Mouse (Mus musculus) MEL (cell line): ENCODE results near the gene Ly6g5c. TPM values are rescaled to one million over a fixed set of nuclear protein-coding genes. Genes with fewer than 3 reads are reported as not detected.

Experiments used
- DNase-seq: peaks from one replicate; pipeline ENCODE4 v3.0.0; 2011; ENCODE audit warnings: low read depth, low spot score
- H3K27ac ChIP-seq: 2 replicates; pipeline ENCODE4 v1.5.1; 2012; ENCODE audit warnings: low read depth, mild to moderate bottlenecking, control low read depth, low read length, moderate library complexity; ENCODE audit not compliant: control insufficient read depth
- H3K27me3 ChIP-seq, 2 experiments: fragments of 150-350 bp in 1 of 2; sonication (generic) in 1 of 2; 2 replicates each; pipeline ENCODE4 v1.6.1; 2012; ENCODE audit warnings: low read length in 2 of 2, mild to moderate bottlenecking in 2 of 2, improper control_type of control experiment in 1 of 2, moderate library complexity in 1 of 2; ENCODE audit not compliant: insufficient read depth in 2 of 2, control insufficient read depth in 1 of 2
- H3K36me3 ChIP-seq, 2 experiments: 2 replicates each; pipeline ENCODE4 v1.6.1; 2012 to 2014; ENCODE audit warnings: low read length in 2 of 2, improper control_type of control experiment in 1 of 2, inconsistent platforms in 1 of 2, mild to moderate bottlenecking in 1 of 2; ENCODE audit not compliant: insufficient read depth in 2 of 2, control insufficient read depth in 1 of 2
- H3K4me1 ChIP-seq, 2 experiments: fragments of 150-350 bp in 1 of 2; sonication (generic) in 1 of 2; 2 replicates each; pipeline ENCODE4 v1.6.1; 2012; ENCODE audit warnings: low read length in 2 of 2, improper control_type of control experiment in 1 of 2, mild to moderate bottlenecking in 1 of 2; ENCODE audit not compliant: insufficient read depth in 2 of 2, control insufficient read depth in 1 of 2
- H3K4me3 ChIP-seq, 2 experiments: fragments of 150-350 bp in 1 of 2; sonication (generic) in 1 of 2; 2 replicates each; pipeline ENCODE4 v1.5.1; 2012; ENCODE audit warnings: low read depth in 2 of 2, low read length in 2 of 2, mild to moderate bottlenecking in 2 of 2, moderate library complexity in 2 of 2, control low read depth in 1 of 2, improper control_type of control experiment in 1 of 2; ENCODE audit not compliant: control insufficient read depth in 1 of 2, insufficient read depth in 1 of 2
- H3K79me2 ChIP-seq: 2 replicates; pipeline ENCODE4 v1.6.1; 2012; ENCODE audit warnings: mild to moderate bottlenecking, low read length, moderate library complexity; ENCODE audit not compliant: control insufficient read depth, poor library complexity, insufficient read depth
- H3K9ac ChIP-seq: 2 replicates; pipeline ENCODE4 v1.6.1; 2012; ENCODE audit warnings: low read depth, mild to moderate bottlenecking, control low read depth, low read length, moderate library complexity; ENCODE audit not compliant: control insufficient read depth, poor library complexity, severe bottlenecking
- H3K9me3 ChIP-seq: fragments of 150-350 bp; sonication (generic); replicated peaks from 2 replicates; pipeline ENCODE4 v1.6.1; 2012; ENCODE audit warnings: mild to moderate bottlenecking, low read length, improper control_type of control experiment, moderate library complexity; ENCODE audit not compliant: insufficient read depth
- CHD1 ChIP-seq: IDR thresholded peaks from 2 replicates; pipeline ENCODE4 v1.6.1; 2012; ENCODE audit warnings: low read depth, mild to moderate bottlenecking, inconsistent platforms, low read length, improper control_type of control experiment
- CHD2 ChIP-seq: IDR thresholded peaks from 2 replicates; pipeline ENCODE4 v1.6.1; 2011; ENCODE audit warnings: low read length, improper control_type of control experiment
- CTCF ChIP-seq, 3 experiments: IDR thresholded peaks in 2 of 3; conservative IDR thresholded peaks in 1 of 3; 2 replicates each; pipeline ENCODE4 v1.5.1; 2011 to 2012; ENCODE audit warnings: low read length in 3 of 3, low read depth in 2 of 3, mild to moderate bottlenecking in 2 of 3, improper control_type of control experiment in 1 of 3, inconsistent platforms in 1 of 3, mixed read lengths in 1 of 3, moderate library complexity in 1 of 3; ENCODE audit not compliant: control insufficient read depth in 1 of 3, insufficient read depth in 1 of 3, poor library complexity in 1 of 3, severe bottlenecking in 1 of 3
- E2F4 ChIP-seq: IDR thresholded peaks from 2 replicates; pipeline ENCODE4 v1.6.1; 2011; ENCODE audit warnings: low read depth, low read length, improper control_type of control experiment, borderline replicate concordance
- ETS1 ChIP-seq: IDR thresholded peaks from 2 replicates; pipeline ENCODE4 v1.6.1; 2012; ENCODE audit warnings: low read depth, mild to moderate bottlenecking, inconsistent platforms, low read length, improper control_type of control experiment, moderate library complexity
- GABPA ChIP-seq: IDR thresholded peaks from 2 replicates; pipeline ENCODE4 v1.6.1; 2012; ENCODE audit warnings: low read depth, mild to moderate bottlenecking, inconsistent platforms, low read length, improper control_type of control experiment, moderate library complexity
- GATA1 ChIP-seq: IDR thresholded peaks from 2 replicates; pipeline ENCODE4 v1.6.1; 2011; ENCODE audit warnings: low read depth, low read length, improper control_type of control experiment
- HCFC1 ChIP-seq: IDR thresholded peaks from 2 replicates; pipeline ENCODE4 v1.6.1; 2012; ENCODE audit warnings: low read depth, mild to moderate bottlenecking, inconsistent platforms, low read length, improper control_type of control experiment, moderate library complexity
- JUND ChIP-seq: IDR thresholded peaks from 2 replicates; pipeline ENCODE4 v1.6.1; 2011; ENCODE audit warnings: low read depth, mild to moderate bottlenecking, improper control_type of control experiment, low read length
- KAT2A ChIP-seq: conservative IDR thresholded peaks from 2 replicates; pipeline ENCODE4 v1.6.1; 2012; ENCODE audit warnings: low read depth, low read length, improper control_type of control experiment, inconsistent platforms
- MAFK ChIP-seq: IDR thresholded peaks from 2 replicates; pipeline ENCODE4 v1.6.1; 2011; ENCODE audit warnings: low read depth, mild to moderate bottlenecking, low read length, improper control_type of control experiment, borderline replicate concordance
- MAZ ChIP-seq: IDR thresholded peaks from 2 replicates; pipeline ENCODE4 v1.6.1; 2012; ENCODE audit warnings: low read depth, mild to moderate bottlenecking, inconsistent platforms, low read length, improper control_type of control experiment
- MXI1 ChIP-seq: IDR thresholded peaks from 2 replicates; pipeline ENCODE4 v1.6.1; 2011; ENCODE audit warnings: mild to moderate bottlenecking, low read depth, low read length, improper control_type of control experiment
- MYB ChIP-seq: IDR thresholded peaks from 2 replicates; pipeline ENCODE4 v1.6.1; 2011; ENCODE audit warnings: mild to moderate bottlenecking, low read depth, low read length, improper control_type of control experiment
- NELFE ChIP-seq: IDR thresholded peaks from 2 replicates; pipeline ENCODE4 v1.6.1; 2011; ENCODE audit warnings: low read depth, low read length, improper control_type of control experiment
- POLR2A ChIP-seq, 2 experiments: IDR thresholded peaks; 2 replicates each; pipeline ENCODE4 v1.6.1; 2011 to 2012; ENCODE audit warnings: low read length in 2 of 2, mild to moderate bottlenecking in 2 of 2, control low read depth in 1 of 2, improper control_type of control experiment in 1 of 2, low read depth in 1 of 2, moderate library complexity in 1 of 2; ENCODE audit not compliant: control insufficient read depth in 1 of 2, insufficient read depth in 1 of 2, poor library complexity in 1 of 2
- POLR2AphosphoS5 ChIP-seq: IDR thresholded peaks from 2 replicates; pipeline ENCODE4 v1.6.1; 2012; ENCODE audit warnings: low read depth, borderline replicate concordance, mild to moderate bottlenecking, inconsistent platforms, low read length, moderate library complexity, mixed read lengths
- RAD21 ChIP-seq: IDR thresholded peaks from 2 replicates; pipeline ENCODE4 v1.6.1; 2011; ENCODE audit warnings: mild to moderate bottlenecking, low read depth, low read length, improper control_type of control experiment
- SIN3A ChIP-seq: IDR thresholded peaks from 2 replicates; pipeline ENCODE4 v1.6.1; 2012; ENCODE audit warnings: low read length, improper control_type of control experiment, inconsistent platforms
- SMC3 ChIP-seq: IDR thresholded peaks from 2 replicates; pipeline ENCODE4 v1.6.1; 2011; ENCODE audit warnings: low read depth, low read length, improper control_type of control experiment
- TBP ChIP-seq: IDR thresholded peaks from 2 replicates; pipeline ENCODE4 v1.8.0; 2011; ENCODE audit warnings: low read depth, low read length, improper control_type of control experiment
- TCF12 ChIP-seq: IDR thresholded peaks from 2 replicates; pipeline ENCODE4 v1.6.1; 2014; ENCODE audit warnings: low read depth, mild to moderate bottlenecking, inconsistent platforms, low read length, improper control_type of control experiment, moderate library complexity
- UBTF ChIP-seq: IDR thresholded peaks from 2 replicates; pipeline ENCODE4 v1.6.1; 2012; ENCODE audit warnings: low read depth, mild to moderate bottlenecking, inconsistent platforms, low read length, improper control_type of control experiment, moderate library complexity, borderline replicate concordance; ENCODE audit not compliant: insufficient read depth
- USF1 ChIP-seq: IDR thresholded peaks from 2 replicates; pipeline ENCODE4 v1.6.1; 2014; ENCODE audit warnings: low read depth, mild to moderate bottlenecking, inconsistent platforms, low read length, improper control_type of control experiment, moderate library complexity
- USF2 ChIP-seq, 2 experiments: IDR thresholded peaks; 2 replicates each; pipeline ENCODE4 v1.6.1; 2011 to 2012; ENCODE audit warnings: improper control_type of control experiment in 2 of 2, low read length in 2 of 2, borderline replicate concordance in 1 of 2, inconsistent platforms in 1 of 2, low read depth in 1 of 2, mild to moderate bottlenecking in 1 of 2; ENCODE audit not compliant: insufficient read depth in 1 of 2
- ZC3H11A ChIP-seq: IDR thresholded peaks from 2 replicates; pipeline ENCODE4 v1.6.1; 2012; ENCODE audit warnings: low read depth, mild to moderate bottlenecking, inconsistent platforms, low read length, improper control_type of control experiment
- ZKSCAN1 ChIP-seq: IDR thresholded peaks from 2 replicates; pipeline ENCODE4 v1.6.1; 2012; ENCODE audit warnings: low read depth, mild to moderate bottlenecking, inconsistent platforms, low read length, improper control_type of control experiment, moderate library complexity
- ZMIZ1 ChIP-seq: IDR thresholded peaks from 2 replicates; pipeline ENCODE4 v1.6.1; 2012; ENCODE audit warnings: low read depth, mild to moderate bottlenecking, inconsistent platforms, low read length, improper control_type of control experiment, moderate library complexity
- ZNF384 ChIP-seq: IDR thresholded peaks from 2 replicates; pipeline ENCODE4 v1.6.1; 2012; ENCODE audit warnings: low read depth, mild to moderate bottlenecking, inconsistent platforms, low read length, improper control_type of control experiment
- polyA plus RNA-seq, 2 experiments: library from polyadenylated mRNA; stranded (reverse) in 1 of 2; unstranded in 1 of 2; fragments of >175 nt in 1 of 2; fragments of >200 nt in 1 of 2; gene quantifications; 2 replicates each; pipeline versions ENCODE4 v1.2.1 to v1.2.4; 2012; ENCODE audit warnings: low replicate concordance in 2 of 2, low read depth in 1 of 2; ENCODE audit not compliant: insufficient read length in 2 of 2, insufficient read depth in 1 of 2, missing spikeins in 1 of 2
- total RNA-seq: library from RNA; depleted of rRNA; stranded (reverse); fragments of 300-350 nt; gene quantifications from 2 replicates; pipeline ENCODE4 v1.2.3, GENCODE M21; 2012

Ly6g5c gene
- total and polyA plus RNA-seq, 3 experiments, result not detected

GRCm38 (mm10) chr17:35064951-35065947 lies 42.8 kb upstream of the Ly6g5c start, which contains the start of gene Ly6g6c:
Gene Ly6g6c (plus strand): TSS chr17:35065388.
- Histone ChIP-seq H3K27me3 (no peaks in the 10 kb centered on the region), H3K4me3 (no peak within 1 kb of the TSS), H3K79me2 (no peaks in the 10 kb centered on the region), H3K9ac (no peak within 1 kb of the TSS), H3K36me3 (no peaks in the 10 kb centered on the region; a peak in 1 of 4 replicates), H3K9me3 (no peaks in the 10 kb centered on the region), H3K4me1 (peaks cover 0 to 9% of the 10 kb centered on the region in 2 experiments; a peak in 3 of 4 replicates), H3K27ac (no peak within 1 kb of the TSS)
- no peak for DNase-seq
- TF ChIP-seq CHD2 (no peak), TBP (no peak), UBTF (no peak), GABPA (no peak), SMC3 (no peak), ZKSCAN1 (no peak), ETS1 (no peak), USF2 (IDR thresholded peaks at IDR 0.05; ENCODE audit: borderline replicate concordance in 1 of 2, insufficient read depth in 1 of 2, low read depth in 1 of 2, low read length in 2 of 2) (no peak), ZNF384 (no peak), CHD1 (no peak), MAZ (no peak), TCF12 (no peak), HCFC1 (no peak), POLR2AphosphoS5 (no peak), RAD21 (no peak), NELFE (no peak), JUND (no peak)

GRCm38 (mm10) chr17:35066084-35066483 lies 42.0 kb upstream of the Ly6g5c start, which contains the start of gene Mpig6b:
Gene Mpig6b (minus strand): TSS chr17:35066184.
- no peak within 1 kb of the TSS for H3K9ac ChIP-seq

More at GRCm38 (mm10) chr17:35066084-35066483, 42.0 kb upstream of the Ly6g5c start, which contains the start of gene Mpig6b:
- no peaks in the 10 kb centered on the region for H3K79me2 ChIP-seq
- no peak within 1 kb of the TSS for H3K4me3 ChIP-seq
- no peak within 1 kb of the TSS for H3K27ac ChIP-seq
- H3K4me1 ChIP-seq, result peaks cover 0 to 15% of the 10 kb centered on the region in 2 experiments; a peak in 3 of 4 replicates
- H3K27me3 ChIP-seq, result no peaks in the 10 kb centered on the region
- DNase-seq, result no peak
- H3K36me3 ChIP-seq, result no peaks in the 10 kb centered on the region; a peak in 1 of 4 replicates
- no peak for TF ChIP-seq MAFK
- no peak for TF ChIP-seq MAZ
- no peak for TF ChIP-seq JUND
- no peak for TF ChIP-seq MXI1
- TF ChIP-seq SIN3A, result no peak
- no peak for TF ChIP-seq ZMIZ1
- TF ChIP-seq USF1, result no peak
- TF ChIP-seq CTCF (IDR thresholded peaks at IDR 0.05 in 2 of 3, conservative IDR thresholded peaks at IDR 0.05 in 1 of 3; ENCODE audit: control insufficient read depth in 1 of 3, insufficient read depth in 1 of 3, low read depth in 2 of 3, low read length in 3 of 3, poor library complexity in 1 of 3, severe bottlenecking in 1 of 3), result no peak
- TF ChIP-seq USF2 (IDR thresholded peaks at IDR 0.05; ENCODE audit: borderline replicate concordance in 1 of 2, insufficient read depth in 1 of 2, low read depth in 1 of 2, low read length in 2 of 2), result no peak
- no peak for TF ChIP-seq MYB
- TF ChIP-seq RAD21, result no peak
- TF ChIP-seq SMC3, result no peak
- no peak for TF ChIP-seq POLR2A (IDR thresholded peaks at IDR 0.05; ENCODE audit: control insufficient read depth in 1 of 2, insufficient read depth in 1 of 2, low read depth in 1 of 2, low read length in 2 of 2, poor library complexity in 1 of 2)
- TF ChIP-seq ZNF384, result no peak
- no peak for TF ChIP-seq GATA1
- no peak for TF ChIP-seq ZC3H11A
- TF ChIP-seq ZKSCAN1, result no peak
- no peak for TF ChIP-seq E2F4
- no peak for TF ChIP-seq KAT2A
- H3K9me3 ChIP-seq, result no peaks in the 10 kb centered on the region
